Mouse (Mus musculus): ENCODE results near the gene Zfp941. TPM values are rescaled to one million over a fixed set of nuclear protein-coding genes. Genes with fewer than 3 reads are reported as not detected.
A peak's percentile ranks its signal among the peaks of the same experiment; 100 is the strongest.

Zfp941 gene
- total RNA-seq, 1 experiment: 12.0 TPM

DNA sequence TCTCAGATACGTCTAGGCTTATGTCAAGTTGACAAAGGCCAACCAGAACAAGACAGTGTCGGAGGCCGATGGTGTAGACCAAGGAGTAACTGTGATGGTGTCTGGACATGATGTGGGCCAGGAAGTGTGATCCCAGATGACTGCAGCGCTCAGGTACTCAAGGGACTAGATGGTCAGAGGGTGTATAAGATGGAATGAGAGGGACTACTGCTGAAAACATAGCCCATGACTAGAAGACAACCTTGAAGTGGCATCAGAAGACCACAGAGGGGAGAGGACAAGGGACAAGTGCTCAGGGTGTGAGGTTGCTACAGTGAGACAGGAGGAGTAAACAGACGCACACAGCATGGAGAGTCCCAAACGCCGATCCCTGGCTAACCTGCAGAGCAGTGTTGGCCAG, 21.8 kb upstream of the Zfp941 start:
- Histone ChIP-seq H3K36me3 (ENCODE audit: control insufficient read depth, insufficient read depth, low read length, poor library complexity, severe bottlenecking) (no peaks in the 10 kb centered on the region), H3K9ac (ENCODE audit: insufficient read depth, low read depth, low read length, poor library complexity, severe bottlenecking) (no peak overlapping the region), H3K27ac (ENCODE audit: insufficient read depth, low read depth, low read length, poor library complexity, severe bottlenecking) (no peak overlapping the region), H3K4me3 (ENCODE audit: insufficient read depth in 1 of 2, low read depth in 1 of 2, low read length in 2 of 2, poor library complexity in 1 of 2, severe bottlenecking in 1 of 2) (no peak overlapping the region), H3K4me1 (ENCODE audit: control insufficient read depth in 2 of 2, insufficient read depth in 2 of 2, low read length in 2 of 2, poor library complexity in 1 of 2) (peaks cover 4 to 26% of the 10 kb centered on the region in 2 experiments; a peak in 2 of 4 replicates), H3K9me3 (ENCODE audit: control insufficient read depth, insufficient read depth, low read depth, low read length) (no peaks in the 10 kb centered on the region)
- DNase-seq (ENCODE audit: low read depth, low spot score): no peak
- TF ChIP-seq MAFK (IDR thresholded peaks at IDR 0.05; ENCODE audit: insufficient read depth, low read depth, low read length): no peak
- no peak for TF ChIP-seq ZC3H11A (IDR thresholded peaks at IDR 0.05; ENCODE audit: borderline replicate concordance, low read depth, low read length)
- no peak for TF ChIP-seq CHD2 (IDR thresholded peaks at IDR 0.05; ENCODE audit: low read depth, low read length)
- TF ChIP-seq ZNF384 (IDR thresholded peaks at IDR 0.05; ENCODE audit: low read depth, low read length): no peak
- no peak for TF ChIP-seq HCFC1 (IDR thresholded peaks at IDR 0.05; ENCODE audit: borderline replicate concordance, insufficient read depth, low read length)
- in situ Hi-C loops (cut with MboI; ENCODE audit: low sequenced_read_pairs in 2 of 2, unreplicated experiment in 2 of 2): loop anchor here (5.0 to 25.0 kb wide), 5 partner anchors 51 to 331 kb away; partner anchors contain the start of genes B4galnt4 (in 1 of the 2), Cox8b (in 1 of the 2) and Rnh1 (in 1 of the 2)

DNA sequence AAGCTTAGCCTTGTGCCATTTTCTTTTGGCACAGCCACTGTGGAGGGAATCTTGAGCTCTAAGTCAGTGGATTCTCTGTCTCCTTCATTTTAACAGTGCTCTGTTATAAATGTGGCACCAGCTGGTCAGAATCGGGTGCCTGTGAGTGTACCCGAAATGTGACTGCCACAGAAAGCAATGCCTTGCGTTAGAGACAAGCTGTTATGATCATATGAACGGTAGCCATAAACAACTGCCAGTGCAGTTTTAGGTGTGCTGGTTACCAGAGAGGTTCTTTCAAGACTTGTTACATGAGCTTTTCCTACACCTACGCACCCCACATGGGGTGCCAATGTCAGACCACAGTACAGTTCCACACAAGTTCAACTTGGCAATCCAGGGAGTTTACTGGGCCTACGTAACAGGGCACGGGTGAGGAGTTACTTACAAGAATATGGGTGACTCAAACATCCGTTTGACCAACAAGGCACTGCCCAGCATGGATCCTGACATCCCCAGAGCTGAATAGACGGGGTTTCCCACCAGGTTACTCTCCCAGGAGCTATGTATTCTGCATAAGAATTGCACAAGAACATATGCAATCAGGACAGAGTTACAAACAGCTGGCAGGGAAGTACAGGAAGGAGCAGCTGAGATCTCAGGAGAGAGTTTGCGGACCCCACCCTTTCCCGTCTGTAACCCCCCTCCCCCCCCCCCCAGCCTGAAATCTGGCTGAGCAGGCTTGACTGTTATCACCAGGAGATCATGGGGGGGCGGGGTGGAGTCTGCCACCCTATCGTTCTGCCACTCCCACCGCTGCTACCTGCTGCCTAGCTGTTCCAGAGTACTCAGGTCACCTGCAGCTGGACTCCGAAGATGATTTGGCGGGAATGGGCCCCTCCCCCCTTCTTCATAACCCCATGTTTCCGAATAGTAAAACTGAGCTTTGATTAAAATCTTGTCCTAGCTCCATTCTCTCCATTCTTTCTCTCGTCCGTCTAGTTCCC, 19.1 kb upstream of the Zfp941 start:
- Histone ChIP-seq H3K36me3 (ENCODE audit: control insufficient read depth, insufficient read depth, low read length, poor library complexity, severe bottlenecking) (peaks cover 4% of the 10 kb centered on the region; the same call in 1 of the 2 replicates), H3K4me3 (ENCODE audit: insufficient read depth in 1 of 2, low read depth in 1 of 2, low read length in 2 of 2, poor library complexity in 1 of 2, severe bottlenecking in 1 of 2) (peak overlapping the region; percentile 15 to 27; a peak in 2 of 4 replicates), H3K9me3 (ENCODE audit: control insufficient read depth, insufficient read depth, low read depth, low read length) (no peaks in the 10 kb centered on the region), H3K27ac (ENCODE audit: insufficient read depth, low read depth, low read length, poor library complexity, severe bottlenecking) (peak overlapping the region; percentile 71; the same call in 1 of the 2 replicates), H3K4me1 (ENCODE audit: control insufficient read depth in 2 of 2, insufficient read depth in 2 of 2, low read length in 2 of 2, poor library complexity in 1 of 2) (peaks cover 4 to 25% of the 10 kb centered on the region in 2 experiments; a peak in 2 of 4 replicates), H3K9ac (ENCODE audit: insufficient read depth, low read depth, low read length, poor library complexity, severe bottlenecking) (peak overlapping the region; percentile 35; the same call in 1 of the 2 replicates)
- in situ Hi-C loops (cut with MboI; ENCODE audit: low sequenced_read_pairs in 2 of 2, unreplicated experiment in 2 of 2): loop anchor here (5.0 to 25.0 kb wide), 5 partner anchors 54 to 334 kb away; partner anchors contain the start of genes B4galnt4 (in 1 of the 2), Cox8b (in 1 of the 2) and Rnh1 (in 1 of the 2)
- TF ChIP-seq HCFC1 (IDR thresholded peaks at IDR 0.05; ENCODE audit: borderline replicate concordance, insufficient read depth, low read length) (peak; percentile 21; the same call in 1 of the 2 replicates), ZC3H11A (IDR thresholded peaks at IDR 0.05; ENCODE audit: borderline replicate concordance, low read depth, low read length) (no peak)
- DNase-seq (ENCODE audit: low read depth, low spot score): no peak

DNA sequence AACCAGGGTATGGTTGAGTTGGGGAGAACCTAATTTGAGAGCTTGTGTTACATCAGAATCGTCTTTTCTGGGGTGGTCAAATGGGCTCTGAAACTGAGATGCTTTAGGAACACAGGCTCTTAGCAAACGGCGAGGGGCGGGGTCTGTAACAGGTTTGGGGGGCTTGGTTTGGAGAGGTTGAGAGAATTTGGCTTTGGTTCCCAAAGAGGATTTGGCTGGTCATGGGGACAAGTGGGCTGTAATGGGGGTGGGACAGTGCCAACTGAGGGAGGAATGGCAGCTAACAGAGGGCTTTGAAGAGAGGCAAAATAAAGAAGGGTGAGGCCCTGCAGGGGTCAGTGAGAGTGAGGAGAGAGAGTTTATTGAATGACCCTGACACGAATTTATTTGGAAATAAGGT, 17.6 kb upstream of the Zfp941 start:
- H3K4me1 ChIP-seq (ENCODE audit: control insufficient read depth in 2 of 2, insufficient read depth in 2 of 2, low read length in 2 of 2, poor library complexity in 1 of 2): peaks cover 4 to 18% of the 10 kb centered on the region in 2 experiments; a peak in 2 of 4 replicates
- no peak overlapping the region for H3K27ac ChIP-seq (ENCODE audit: insufficient read depth, low read depth, low read length, poor library complexity, severe bottlenecking)
- DNase-seq (ENCODE audit: low read depth, low spot score): no peak
- in situ Hi-C loops (cut with MboI; ENCODE audit: low sequenced_read_pairs in 2 of 2, unreplicated experiment in 2 of 2): loop anchor here in 1 of 2 experiments (25.0 kb wide), 1 partner anchor 223 kb away; the partner anchor contains the start of gene B4galnt4
- peaks cover 4% of the 10 kb centered on the region; the same call in 1 of the 2 replicates for H3K36me3 ChIP-seq (ENCODE audit: control insufficient read depth, insufficient read depth, low read length, poor library complexity, severe bottlenecking)
- H3K9ac ChIP-seq (ENCODE audit: insufficient read depth, low read depth, low read length, poor library complexity, severe bottlenecking): no peak overlapping the region
- H3K9me3 ChIP-seq (ENCODE audit: control insufficient read depth, insufficient read depth, low read depth, low read length): no peaks in the 10 kb centered on the region
- H3K4me3 ChIP-seq (ENCODE audit: insufficient read depth in 1 of 2, low read depth in 1 of 2, low read length in 2 of 2, poor library complexity in 1 of 2, severe bottlenecking in 1 of 2): no peak overlapping the region
- TF ChIP-seq CHD2 (IDR thresholded peaks at IDR 0.05; ENCODE audit: low read depth, low read length) (no peak), ZC3H11A (IDR thresholded peaks at IDR 0.05; ENCODE audit: borderline replicate concordance, low read depth, low read length) (no peak), HCFC1 (IDR thresholded peaks at IDR 0.05; ENCODE audit: borderline replicate concordance, insufficient read depth, low read length) (no peak), ZNF384 (IDR thresholded peaks at IDR 0.05; ENCODE audit: low read depth, low read length) (no peak), MAFK (IDR thresholded peaks at IDR 0.05; ENCODE audit: insufficient read depth, low read depth, low read length) (no peak)

GRCm38 (mm10) chr7:140836243-140837115, 14.5 kb upstream of the Zfp941 start:
- TF ChIP-seq MAFK (IDR thresholded peaks at IDR 0.05; ENCODE audit: insufficient read depth, low read depth, low read length) (no peak), ZNF384 (IDR thresholded peaks at IDR 0.05; ENCODE audit: low read depth, low read length) (no peak), ZC3H11A (IDR thresholded peaks at IDR 0.05; ENCODE audit: borderline replicate concordance, low read depth, low read length) (no peak), HCFC1 (IDR thresholded peaks at IDR 0.05; ENCODE audit: borderline replicate concordance, insufficient read depth, low read length) (no peak), CHD2 (IDR thresholded peaks at IDR 0.05; ENCODE audit: low read depth, low read length) (no peak)
- Histone ChIP-seq H3K4me3 (ENCODE audit: insufficient read depth in 1 of 2, low read depth in 1 of 2, low read length in 2 of 2, poor library complexity in 1 of 2, severe bottlenecking in 1 of 2) (no peak overlapping the region), H3K27ac (ENCODE audit: insufficient read depth, low read depth, low read length, poor library complexity, severe bottlenecking) (no peak overlapping the region), H3K4me1 (ENCODE audit: control insufficient read depth in 2 of 2, insufficient read depth in 2 of 2, low read length in 2 of 2, poor library complexity in 1 of 2) (peaks cover 0 to 13% of the 10 kb centered on the region in 2 experiments; a peak in 2 of 4 replicates), H3K9ac (ENCODE audit: insufficient read depth, low read depth, low read length, poor library complexity, severe bottlenecking) (no peak overlapping the region), H3K36me3 (ENCODE audit: control insufficient read depth, insufficient read depth, low read length, poor library complexity, severe bottlenecking) (peaks cover 4% of the 10 kb centered on the region; the same call in 1 of the 2 replicates), H3K9me3 (ENCODE audit: control insufficient read depth, insufficient read depth, low read depth, low read length) (no peaks in the 10 kb centered on the region)
- in situ Hi-C loops (cut with MboI; ENCODE audit: low sequenced_read_pairs in 2 of 2, unreplicated experiment in 2 of 2): loop anchor here in 1 of 2 experiments (25.0 kb wide), 1 partner anchor 226 kb away; the partner anchor contains the start of gene B4galnt4
- DNase-seq (ENCODE audit: low read depth, low spot score): no peak
